Mouse (Mus musculus) 3T3-L1 (cell line): ENCODE data around the gene Chl1.

Experiments
- DNase-seq: peaks from one replicate; pipeline ENCODE4 v3.0.0-alpha.2; 2015; ENCODE audit warnings: low read depth, low spot score

The Chl1 gene

GRCm38 (mm10) chr6:103510392-103511289 lies at the start of gene Chl1:
Gene Chl1 (plus strand): TSS chr6:103510586.
- DNase-seq = no peak

- no peak for DNase-seq
Observed at GRCm38 (mm10) chr6:103465479-103466080, 44.8 kb upstream of the Chl1 start.

- DNase-seq = no peak
Observed at GRCm38 (mm10) chr6:103473316-103473715, 37.1 kb upstream of the Chl1 start.

GRCm38 (mm10) chr6:103487199-103487598 lies 23.2 kb upstream of the Chl1 start:
- no peak for DNase-seq

GRCm38 (mm10) chr6:103498404-103498803 lies 12.0 kb upstream of the Chl1 start:
- no peak for DNase-seq

GRCm38 (mm10) chr6:103504065-103504464 lies 6.3 kb upstream of the Chl1 start:
- DNase-seq = no peak

GRCm38 (mm10) chr6:103507751-103508575 lies 2.4 kb upstream of the Chl1 start:
- DNase-seq = no peak

- DNase-seq = no peak
Observed at GRCm38 (mm10) chr6:103509596-103509995, 790 bp upstream of the Chl1 start.

GRCm38 (mm10) chr6:103511290-103511971 lies 1.0 kb downstream of the Chl1 start:
- DNase-seq = no peak

- no peak for DNase-seq
Observed at GRCm38 (mm10) chr6:103511972-103512565, 1.7 kb downstream of the Chl1 start.

GRCm38 (mm10) chr6:103512911-103513321 lies 2.5 kb downstream of the Chl1 start:
- DNase-seq = no peak

- DNase-seq = no peak
Observed at GRCm38 (mm10) chr6:103513621-103514241, 3.3 kb downstream of the Chl1 start.

- no peak for DNase-seq
Observed at GRCm38 (mm10) chr6:103514346-103514745, 4.0 kb downstream of the Chl1 start.

GRCm38 (mm10) chr6:103514756-103515155 lies 4.4 kb downstream of the Chl1 start:
- DNase-seq = no peak

- no peak for DNase-seq
Observed at GRCm38 (mm10) chr6:103519596-103519995, 9.2 kb downstream of the Chl1 start.

GRCm38 (mm10) chr6:103525326-103526024 lies 15.1 kb downstream of the Chl1 start:
- no peak for DNase-seq

GRCm38 (mm10) chr6:103526945-103527777 lies 16.8 kb downstream of the Chl1 start:
- DNase-seq = no peak

GRCm38 (mm10) chr6:103533048-103533447 lies 22.7 kb downstream of the Chl1 start:
- DNase-seq = no peak

GRCm38 (mm10) chr6:103534027-103534426 lies 23.6 kb downstream of the Chl1 start:
- DNase-seq = no peak
